Mouse (Mus musculus): ENCODE data around the gene B9d2.

- TF ChIP-seq EP300 (IDR thresholded peaks at IDR 0.05; ENCODE audit: low read depth) (no peak), CTCF (IDR thresholded peaks at IDR 0.05; ENCODE audit: low read depth) (no peak)
Observed at GRCm38 (mm10) chr7:25727800-25728199, 47.2 kb downstream of the B9d2 start.

Measured in liver, embryonic 14.5 days (tissue).